Mouse (Mus musculus): ENCODE measurements at regions not wholly inside any gene's neighbourhood (a gene's known extent, or its start where the extent isn't known, plus 50 kb on each side); places are given as distances from the start of the nearest gene placed in this dataset.

DNA sequence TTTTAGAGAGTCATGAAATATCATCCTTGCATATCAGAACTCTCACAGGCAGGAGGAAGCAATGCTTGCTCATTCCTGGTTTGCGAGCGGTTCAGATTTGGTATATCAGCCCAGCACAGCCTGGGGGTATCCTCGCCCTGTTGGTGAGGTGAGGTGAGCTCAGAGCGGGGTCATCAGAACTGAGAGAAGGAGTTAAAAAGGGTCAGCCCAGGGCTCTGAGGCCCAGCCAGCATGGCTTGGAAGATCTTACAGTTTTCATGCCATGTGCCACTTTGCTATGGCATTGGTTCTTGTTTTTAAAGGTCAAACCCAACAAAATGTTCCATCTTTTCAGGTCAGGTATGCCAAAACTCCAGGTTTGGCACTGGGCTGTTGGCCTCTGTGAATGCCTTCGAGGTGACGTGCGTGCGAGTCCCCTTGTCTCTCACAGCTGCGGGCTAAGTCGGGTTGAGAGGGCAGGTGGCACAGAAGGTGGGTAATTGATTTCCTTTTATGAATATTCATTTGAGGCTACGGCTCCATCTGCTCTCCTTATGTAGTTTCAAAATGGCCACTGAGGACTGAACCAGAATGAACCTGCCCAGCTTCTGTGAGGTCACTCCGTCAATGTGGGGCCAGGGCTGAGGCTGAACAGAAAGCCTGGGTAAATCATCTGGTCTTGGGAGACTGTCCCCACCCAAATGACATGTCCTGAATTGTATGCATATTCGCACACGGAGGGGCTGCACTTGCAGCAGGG, 86.3 kb downstream of the Hhipl2 start:
- 90% methylated on average over 14 of the region's 14 CpGs for WGBS
- Histone ChIP-seq H3K9me3 (replicated peaks) (no peaks in the 10 kb centered on the region), H3K27me3 (ENCODE audit: low read depth, poor library complexity, severe bottlenecking) (no peaks in the 10 kb centered on the region), H3K36me3 (no peaks in the 10 kb centered on the region), H3K4me1 (peaks cover 5% of the 10 kb centered on the region; the same call in 1 of the 2 replicates), H3K27ac (no peak overlapping the region), H3K4me3 (no peak overlapping the region)
- no peak for DNase-seq (ENCODE audit: low spot score)

DNA sequence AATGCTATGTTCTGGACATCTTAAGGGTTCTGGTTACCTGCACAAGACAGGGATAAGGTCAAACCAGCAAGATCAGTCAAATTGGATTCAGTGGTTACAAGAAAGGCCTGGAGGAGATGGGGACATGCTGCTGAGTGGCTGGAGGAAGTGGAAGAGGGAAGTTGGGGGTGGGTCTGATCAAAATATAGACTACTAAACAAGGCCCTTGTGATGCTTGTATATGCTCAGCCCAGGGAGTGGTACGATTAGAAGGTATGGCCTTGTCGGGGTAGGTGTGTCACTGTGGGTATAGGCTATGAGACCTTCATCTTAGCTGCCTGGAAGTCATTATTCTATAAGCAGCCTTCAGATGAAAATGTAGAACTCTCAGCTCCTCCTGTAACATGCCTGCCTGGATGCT, 89.9 kb downstream of the Hhipl2 start:
- 94% methylated on average over 2 of the region's 2 CpGs for WGBS
- peaks cover 5% of the 10 kb centered on the region; the same call in 1 of the 2 replicates for H3K4me1 ChIP-seq
- no peak overlapping the region for H3K4me3 ChIP-seq
- no peak overlapping the region for H3K27ac ChIP-seq
- H3K27me3 ChIP-seq (ENCODE audit: low read depth, poor library complexity, severe bottlenecking), result no peaks in the 10 kb centered on the region
- no peaks in the 10 kb centered on the region for H3K36me3 ChIP-seq
- DNase-seq (ENCODE audit: low spot score), result no peak
- no peaks in the 10 kb centered on the region for H3K9me3 ChIP-seq (replicated peaks)

DNA sequence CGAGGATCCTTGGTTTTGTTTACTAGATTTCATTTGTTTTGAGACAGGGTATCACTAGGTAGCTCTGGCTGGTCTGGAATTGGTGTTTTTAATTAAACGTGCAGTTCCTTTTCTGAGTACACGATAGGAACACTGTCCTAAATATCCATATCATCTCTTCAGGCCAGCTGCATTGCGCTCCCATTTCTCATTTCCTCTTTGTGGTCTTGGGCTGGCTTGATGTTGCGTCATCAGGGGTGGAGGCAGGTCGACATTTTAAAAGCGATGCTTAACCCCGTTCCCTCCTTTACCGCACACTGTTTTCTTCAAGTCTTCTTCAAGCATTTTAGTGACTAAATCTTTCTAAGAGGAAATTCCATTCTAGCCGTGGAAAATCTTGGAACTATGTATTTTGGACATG, 92.7 kb downstream of the Hhipl2 start:
- Histone ChIP-seq H3K9me3 (replicated peaks) (no peaks in the 10 kb centered on the region), H3K27ac (no peak overlapping the region), H3K36me3 (no peaks in the 10 kb centered on the region), H3K4me3 (no peak overlapping the region), H3K4me1 (peaks cover 3% of the 10 kb centered on the region; the same call in 1 of the 2 replicates), H3K27me3 (ENCODE audit: low read depth, poor library complexity, severe bottlenecking) (no peaks in the 10 kb centered on the region)
- WGBS, result 92% methylated on average over 10 of the region's 10 CpGs
- DNase-seq (ENCODE audit: low spot score), result no peak

DNA sequence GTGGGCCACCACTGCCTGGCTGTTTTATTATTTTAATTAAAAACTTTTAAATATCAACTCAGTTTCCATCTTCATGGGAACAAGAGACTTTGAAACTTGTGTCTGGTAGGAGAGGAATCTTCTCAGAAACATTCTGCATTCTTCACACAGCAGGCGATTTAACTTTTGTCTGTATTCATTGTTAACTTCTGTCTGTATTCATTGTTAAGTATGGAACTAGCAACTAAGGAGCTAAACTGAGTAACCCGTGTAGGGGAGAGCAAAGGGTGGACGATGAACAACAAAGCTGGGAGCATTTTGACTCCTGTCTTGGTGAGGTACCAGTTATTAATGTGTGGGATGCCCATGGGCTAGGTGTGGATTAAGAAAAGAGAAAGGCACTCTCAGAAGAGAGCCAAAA, 95.9 kb downstream of the Hhipl2 start:
- Histone ChIP-seq H3K4me3 (no peak overlapping the region), H3K27ac (no peak overlapping the region), H3K36me3 (no peaks in the 10 kb centered on the region), H3K9me3 (replicated peaks) (no peaks in the 10 kb centered on the region), H3K27me3 (ENCODE audit: low read depth, poor library complexity, severe bottlenecking) (no peaks in the 10 kb centered on the region), H3K4me1 (no peaks in the 10 kb centered on the region)
- DNase-seq (ENCODE audit: low spot score), result no peak
- WGBS, result 90% methylated on average over 3 of the region's 3 CpGs

DNA sequence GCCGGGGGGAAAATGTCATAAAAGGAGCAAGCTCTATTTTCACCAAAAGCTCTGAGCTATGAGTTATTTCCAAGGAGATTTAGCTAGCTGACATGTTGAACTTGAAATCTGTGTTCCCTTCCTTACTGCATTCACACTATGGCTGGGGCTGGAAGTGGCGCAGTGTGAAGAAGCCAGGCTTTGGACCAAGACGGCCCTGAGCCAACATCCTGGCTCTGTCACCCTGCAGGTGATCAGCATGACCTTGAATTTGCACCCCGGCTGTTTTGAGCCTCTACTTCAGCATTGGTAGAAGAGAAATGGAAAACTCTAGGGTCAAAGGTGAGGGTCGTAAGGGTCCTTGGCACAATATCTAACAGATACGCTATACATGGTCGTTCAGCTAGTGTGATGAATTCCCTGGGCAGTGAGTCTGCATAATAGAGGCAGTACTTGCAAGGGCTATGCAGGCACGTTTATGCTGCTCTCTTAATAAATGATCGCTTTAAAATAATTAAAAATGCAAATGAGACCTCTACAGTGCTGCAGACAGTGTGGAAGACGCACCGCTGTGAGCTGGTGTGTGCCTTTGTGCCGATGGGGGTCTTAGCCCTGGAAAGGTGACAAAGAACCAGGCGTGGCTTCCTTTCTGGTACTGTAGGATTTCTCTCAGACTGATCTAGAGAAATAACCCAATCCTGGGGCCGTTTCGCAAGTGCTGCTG, 96.4 kb downstream of the Hhipl2 start:
- WGBS, result 78% methylated on average over 15 of the region's 15 CpGs
- no peak overlapping the region for H3K27ac ChIP-seq
- no peak overlapping the region for H3K4me3 ChIP-seq
- no peaks in the 10 kb centered on the region for H3K36me3 ChIP-seq
- DNase-seq (ENCODE audit: low spot score), result no peak
- H3K9me3 ChIP-seq (replicated peaks), result no peaks in the 10 kb centered on the region
- H3K4me1 ChIP-seq, result no peaks in the 10 kb centered on the region
- no peaks in the 10 kb centered on the region for H3K27me3 ChIP-seq (ENCODE audit: low read depth, poor library complexity, severe bottlenecking)

DNA sequence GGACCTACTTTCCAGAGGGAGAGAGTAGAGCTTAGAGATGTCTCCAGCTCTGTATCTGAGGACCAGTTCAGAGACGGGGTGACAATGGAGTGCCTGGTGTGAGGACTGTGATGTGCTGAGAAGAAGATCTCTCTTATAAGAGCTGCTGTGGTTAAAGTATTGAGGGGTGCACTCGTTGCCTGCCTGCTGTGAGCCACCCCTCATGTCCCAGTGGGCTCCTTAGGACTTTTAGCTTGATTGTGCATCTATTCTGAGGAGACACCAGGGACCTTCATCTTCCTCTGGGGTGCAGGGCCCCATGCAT, 96.9 kb downstream of the Hhipl2 start:
- Histone ChIP-seq H3K36me3 (no peaks in the 10 kb centered on the region), H3K4me1 (0 out of 2 replicates have a peak, but pooled peaks cover 2% of the 10 kb centered on the region), H3K27me3 (ENCODE audit: low read depth, poor library complexity, severe bottlenecking) (no peaks in the 10 kb centered on the region), H3K9me3 (replicated peaks) (no peaks in the 10 kb centered on the region), H3K27ac (no peak overlapping the region), H3K4me3 (no peak overlapping the region)
- DNase-seq (ENCODE audit: low spot score), result no peak
- 73% methylated on average over 2 of the region's 2 CpGs for WGBS

DNA sequence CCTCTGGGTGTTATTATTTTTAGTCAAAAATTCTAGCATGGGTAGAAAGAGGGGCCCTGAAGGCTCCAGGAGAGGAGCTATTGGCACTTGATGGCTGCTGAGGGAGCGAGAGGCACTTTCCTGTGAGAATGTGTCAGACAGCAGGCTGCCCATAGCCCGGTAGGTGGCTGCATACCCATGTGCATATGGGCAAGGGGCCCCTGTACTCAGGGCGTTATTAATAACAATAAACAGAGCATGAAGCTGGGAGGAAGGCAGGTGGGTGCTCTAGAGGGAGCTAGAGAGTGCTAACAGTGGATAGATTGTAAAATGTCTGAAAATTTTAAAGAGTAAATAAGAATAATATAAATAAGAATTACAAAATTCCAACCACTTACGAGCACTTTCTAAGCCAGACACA, 98.2 kb downstream of the Hhipl2 start:
- WGBS, result 68% methylated on average over 4 of the region's 4 CpGs
- H3K4me3 ChIP-seq, result no peak overlapping the region
- no peaks in the 10 kb centered on the region for H3K36me3 ChIP-seq
- no peaks in the 10 kb centered on the region for H3K27me3 ChIP-seq (ENCODE audit: low read depth, poor library complexity, severe bottlenecking)
- 0 out of 2 replicates have a peak, but pooled peaks cover 4% of the 10 kb centered on the region for H3K4me1 ChIP-seq
- no peak for DNase-seq (ENCODE audit: low spot score)
- H3K27ac ChIP-seq, result no peak overlapping the region
- no peaks in the 10 kb centered on the region for H3K9me3 ChIP-seq (replicated peaks)

DNA sequence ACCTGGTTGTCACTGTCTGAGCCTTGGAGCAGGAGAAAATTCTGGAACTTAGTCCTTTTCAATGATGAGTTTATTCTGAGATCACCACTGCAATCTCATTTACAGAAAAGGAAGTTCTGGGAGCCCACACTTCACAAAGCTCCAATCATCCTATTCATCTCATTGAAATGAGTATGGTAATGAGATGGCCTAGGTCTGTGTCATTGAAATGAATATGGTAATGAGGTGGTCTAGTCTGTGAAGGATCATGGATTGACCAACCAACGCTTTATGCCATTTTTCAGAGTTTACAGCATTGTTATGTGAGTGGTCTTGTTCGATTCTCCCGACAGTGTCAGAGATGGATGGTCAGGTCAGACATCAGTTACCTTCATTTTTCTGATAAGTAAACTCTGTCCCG, 99.2 kb downstream of the Hhipl2 start:
- Histone ChIP-seq H3K27ac (no peak overlapping the region), H3K4me3 (no peak overlapping the region), H3K9me3 (replicated peaks) (no peaks in the 10 kb centered on the region), H3K36me3 (no peaks in the 10 kb centered on the region), H3K27me3 (ENCODE audit: low read depth, poor library complexity, severe bottlenecking) (no peaks in the 10 kb centered on the region), H3K4me1 (0 out of 2 replicates have a peak, but pooled peaks cover 4% of the 10 kb centered on the region)
- WGBS, result 87% methylated on average over 4 of the region's 4 CpGs
- no peak for DNase-seq (ENCODE audit: low spot score)

DNA sequence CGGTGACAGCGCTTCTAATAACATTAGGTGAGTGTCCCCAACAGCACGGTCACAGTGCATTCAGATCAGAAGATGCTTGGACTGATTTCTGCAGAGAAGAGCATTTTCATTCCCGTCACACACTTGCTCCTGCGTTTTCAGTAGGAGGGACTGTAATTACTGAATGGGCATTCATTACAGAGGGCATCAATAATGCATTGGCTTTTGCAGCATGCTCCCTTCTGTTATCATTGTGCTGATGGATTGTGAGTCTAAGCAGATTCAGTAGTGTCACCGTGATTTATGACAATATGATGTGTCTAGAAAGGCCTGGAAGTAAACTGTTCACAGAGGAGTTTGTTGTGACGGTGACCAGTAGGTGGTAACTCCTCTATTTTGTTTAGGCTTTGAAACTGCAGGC, 103.6 kb downstream of the Hhipl2 start:
- H3K27me3 ChIP-seq (ENCODE audit: low read depth, poor library complexity, severe bottlenecking), result no peaks in the 10 kb centered on the region
- H3K4me1 ChIP-seq, result 0 out of 2 replicates have a peak, but pooled peaks cover 4% of the 10 kb centered on the region
- no peak overlapping the region for H3K27ac ChIP-seq
- no peaks in the 10 kb centered on the region for H3K36me3 ChIP-seq
- H3K9me3 ChIP-seq (replicated peaks), result no peaks in the 10 kb centered on the region
- DNase-seq (ENCODE audit: low spot score), result no peak
- 77% methylated on average over 7 of the region's 7 CpGs for WGBS
- H3K4me3 ChIP-seq, result no peak overlapping the region

DNA sequence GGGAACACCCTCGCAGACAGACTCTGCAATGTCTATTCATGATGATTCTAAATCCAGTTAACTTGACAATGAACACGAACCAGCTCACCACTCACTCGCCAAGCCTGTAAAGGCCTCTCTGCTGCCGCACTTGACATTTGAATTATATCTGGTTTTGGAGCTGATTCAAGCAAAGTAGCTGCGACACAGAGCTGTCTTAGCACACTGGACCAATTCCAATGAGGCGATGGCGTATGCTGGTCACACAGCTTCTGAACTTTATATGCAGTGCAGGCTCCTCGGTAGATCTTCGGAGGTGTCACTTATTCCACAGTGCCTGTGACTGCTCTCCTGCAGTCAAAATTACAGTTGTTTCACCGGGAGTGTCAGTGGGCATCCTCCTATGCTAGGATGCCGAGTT, 115.4 kb downstream of the Hhipl2 start:
- 94% methylated on average over 11 of the region's 11 CpGs for WGBS
- no peaks in the 10 kb centered on the region for H3K4me1 ChIP-seq
- H3K4me3 ChIP-seq, result no peak overlapping the region
- H3K9me3 ChIP-seq (replicated peaks), result no peaks in the 10 kb centered on the region
- no peaks in the 10 kb centered on the region for H3K27me3 ChIP-seq (ENCODE audit: low read depth, poor library complexity, severe bottlenecking)
- H3K27ac ChIP-seq, result no peak overlapping the region
- H3K36me3 ChIP-seq, result no peaks in the 10 kb centered on the region
- no peak for DNase-seq (ENCODE audit: low spot score)

DNA sequence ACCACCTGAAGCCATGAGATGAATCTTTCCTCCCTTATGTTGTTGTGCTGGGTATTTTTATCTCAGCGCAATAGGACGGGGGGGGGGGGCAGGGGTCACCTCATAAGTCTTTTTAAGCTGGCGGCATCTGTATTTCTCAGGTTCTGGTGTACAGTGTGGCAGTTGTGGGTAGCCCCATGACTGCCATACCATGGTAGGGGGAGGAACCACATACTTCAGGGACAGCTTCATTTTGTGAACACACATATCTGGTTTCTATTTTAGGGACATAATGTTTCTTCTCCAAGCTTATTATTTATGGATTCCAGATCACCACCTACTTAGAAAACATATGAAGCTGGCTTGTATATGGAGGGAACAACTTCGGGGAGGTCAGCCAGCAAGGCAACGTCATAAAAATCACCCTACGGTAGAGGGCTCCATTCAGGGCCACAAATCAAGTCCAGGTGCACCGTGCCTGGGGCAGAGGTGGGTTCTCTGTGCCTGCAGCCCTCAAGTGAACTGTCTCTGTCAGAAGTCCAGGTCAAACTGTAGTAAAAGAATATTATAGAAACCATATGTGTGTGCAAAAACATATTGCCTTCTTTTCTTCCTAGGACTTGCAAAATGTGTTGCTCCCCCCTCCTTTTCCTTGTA, 130.9 kb downstream of the Hhipl2 start:
- 36% methylated on average over 7 of the region's 7 CpGs for WGBS
- Histone ChIP-seq H3K4me1 (peaks cover 36% of the 10 kb centered on the region), H3K4me3 (no peak overlapping the region), H3K36me3 (no peaks in the 10 kb centered on the region), H3K27ac (peak overlapping the region; percentile 62; the same call in 1 of the 2 replicates), H3K9me3 (replicated peaks) (no peaks in the 10 kb centered on the region), H3K27me3 (ENCODE audit: low read depth, poor library complexity, severe bottlenecking) (no peaks in the 10 kb centered on the region)
- peak; percentile 78 for DNase-seq (ENCODE audit: low spot score)

DNA sequence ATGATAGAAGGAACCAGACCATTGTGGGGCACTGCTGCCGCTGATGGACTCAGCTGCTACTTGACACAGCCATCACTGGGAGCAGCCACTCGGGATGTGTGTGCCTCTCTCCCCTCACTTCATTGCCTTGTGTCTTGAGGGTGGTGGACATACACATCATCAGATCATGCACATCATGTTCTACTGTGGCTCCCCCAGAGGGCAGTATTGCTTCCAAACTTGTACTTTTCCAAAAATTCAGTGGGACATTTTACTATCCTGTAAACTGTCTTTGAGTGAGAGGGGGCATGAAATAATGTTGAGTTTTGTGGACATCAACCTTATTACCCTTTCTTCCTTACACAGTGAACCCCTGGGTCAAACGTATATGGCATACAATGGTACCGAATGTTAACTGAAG, 134.6 kb downstream of the Hhipl2 start:
- Histone ChIP-seq H3K36me3 (no peaks in the 10 kb centered on the region), H3K27me3 (ENCODE audit: low read depth, poor library complexity, severe bottlenecking) (no peaks in the 10 kb centered on the region), H3K4me1 (peaks cover 24% of the 10 kb centered on the region), H3K27ac (no peak overlapping the region), H3K9me3 (replicated peaks) (no peaks in the 10 kb centered on the region), H3K4me3 (no peak overlapping the region)
- 96% methylated on average over 4 of the region's 4 CpGs for WGBS
- DNase-seq (ENCODE audit: low spot score), result no peak

DNA sequence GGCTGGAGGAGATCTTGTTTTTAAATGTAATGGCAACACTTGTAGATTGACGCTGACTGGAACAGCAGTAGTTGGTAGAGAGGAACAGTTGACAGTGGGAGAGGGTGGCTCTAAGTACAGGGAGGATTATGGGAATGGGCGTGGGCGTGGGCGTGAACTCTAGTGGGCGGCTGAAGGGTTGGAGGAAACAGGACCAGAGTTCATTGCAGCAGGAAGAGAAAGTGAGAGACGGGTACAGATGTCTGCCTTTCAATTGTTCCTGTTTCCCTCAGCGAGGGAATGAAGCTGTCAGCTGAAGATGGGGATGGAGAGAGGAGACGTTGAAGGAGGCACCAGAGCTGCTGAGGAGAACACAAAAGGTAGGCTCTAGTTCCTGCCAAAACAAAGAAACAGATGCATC, 135.2 kb downstream of the Hhipl2 start:
- H3K27me3 ChIP-seq (ENCODE audit: low read depth, poor library complexity, severe bottlenecking), result no peaks in the 10 kb centered on the region
- H3K36me3 ChIP-seq, result no peaks in the 10 kb centered on the region
- H3K27ac ChIP-seq, result no peak overlapping the region
- no peaks in the 10 kb centered on the region for H3K9me3 ChIP-seq (replicated peaks)
- H3K4me1 ChIP-seq, result peaks cover 18% of the 10 kb centered on the region
- WGBS, result 85% methylated on average over 8 of the region's 8 CpGs
- no peak for DNase-seq (ENCODE audit: low spot score)
- H3K4me3 ChIP-seq, result no peak overlapping the region
